Mouse (Mus musculus): ENCODE results near the gene Yipf6.

GRCm38 (mm10) chrX:98959050-98959449 lies 22.9 kb downstream of the Yipf6 start:
- no peak for TF ChIP-seq HCFC1 (IDR thresholded peaks at IDR 0.05; ENCODE audit: low read depth, low read length)
- no peak for TF ChIP-seq SIN3A (IDR thresholded peaks at IDR 0.05; ENCODE audit: low read length)
- no peak for TF ChIP-seq BHLHE40 (IDR thresholded peaks at IDR 0.05; ENCODE audit: low read depth, low read length)
- no peak for TF ChIP-seq TBP (conservative IDR thresholded peaks at IDR 0.05; ENCODE audit: low read depth, low read length)

Data from CH12.LX (cell line).